Mouse (Mus musculus) granulocyte monocyte progenitor cell, adult 5-6 weeks (primary cell): ENCODE data around the gene Doxl2. TPM values are rescaled to one million over a fixed set of nuclear protein-coding genes. Genes with fewer than 3 reads are reported as not detected.
"Not testable (repeated sequence)": the region's sequence is repeated elsewhere in the genome, so short reads cannot be mapped to it uniquely, and the experiment has no call there.

Source experiments
- ATAC-seq: replicated peaks from 2 replicates; pipeline ENCODE4 v1.8.0; 2016; ENCODE audit warnings: mild to moderate bottlenecking, moderate TSS enrichment, inconsistent platforms; ENCODE audit not compliant: poor library complexity, severe bottlenecking
- total RNA-seq, 2 experiments: library from RNA; stranded (forward) in 1 of 2; stranded (reverse) in 1 of 2; fragments of 200-712, 200-1000 nt in 1 of 2; fragments of >200 nt in 1 of 2; fragmentation: Nextera tagmentation in 1 of 2; gene quantifications; 2 replicates each; pipeline ENCODE4 v1.2.3; 2014 to 2017

Doxl2 gene
- not detected in 2 replicates for total RNA-seq (2014; fragmentation: Nextera tagmentation)
- total RNA-seq (2017) = not detected in 2 replicates

DNA sequence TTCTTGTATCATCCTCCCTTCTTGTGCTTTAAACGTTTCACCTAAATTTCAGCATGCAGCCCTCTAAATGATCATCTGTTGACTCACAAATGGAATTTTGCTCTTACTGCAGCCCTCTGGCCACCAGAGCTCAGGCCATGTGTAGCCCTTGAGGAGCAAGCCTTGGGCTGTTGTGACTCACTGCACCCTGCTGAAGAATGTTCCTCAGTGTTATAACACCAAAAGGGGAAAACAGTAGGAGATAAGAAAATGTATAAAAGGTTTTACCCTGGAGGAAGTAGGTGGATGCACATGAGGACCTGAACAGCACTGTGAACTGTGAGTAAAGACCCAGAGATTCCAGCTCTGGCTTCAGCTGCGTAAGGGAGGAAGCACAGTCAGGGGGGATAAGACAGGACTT lies at the start of gene Doxl2:
TSS of gene Doxl2 (plus strand) at position 301 of the 400 bp plus-strand sequence.
- ATAC-seq = no peak

GRCm38 (mm10) chr6:48929595-48929994 lies 45.2 kb upstream of the Doxl2 start, which contains the start of gene 1600015I10Rik:
1600015I10Rik (plus strand) TSS chr6:48929895.
- ATAC-seq = no peak

DNA sequence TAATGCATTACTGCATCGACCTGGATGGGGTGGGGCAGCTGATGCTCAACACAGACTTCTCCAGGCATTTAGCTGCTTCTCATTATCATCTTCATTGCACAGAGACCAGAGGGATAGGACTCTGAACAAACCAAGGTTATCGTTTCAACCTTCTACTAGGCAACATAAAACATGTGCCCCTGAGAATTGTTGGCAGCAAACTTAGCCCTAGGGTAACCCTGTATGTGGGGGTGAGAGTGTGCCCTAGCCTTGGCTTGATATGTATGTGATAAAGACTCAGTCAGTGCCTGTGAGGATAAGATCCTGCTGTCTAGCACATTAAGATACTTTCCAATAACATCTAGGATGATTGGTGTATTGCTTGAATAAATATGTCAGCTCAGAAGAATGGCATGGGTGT lies 25.2 kb upstream of the Doxl2 start:
- no peak for ATAC-seq

DNA sequence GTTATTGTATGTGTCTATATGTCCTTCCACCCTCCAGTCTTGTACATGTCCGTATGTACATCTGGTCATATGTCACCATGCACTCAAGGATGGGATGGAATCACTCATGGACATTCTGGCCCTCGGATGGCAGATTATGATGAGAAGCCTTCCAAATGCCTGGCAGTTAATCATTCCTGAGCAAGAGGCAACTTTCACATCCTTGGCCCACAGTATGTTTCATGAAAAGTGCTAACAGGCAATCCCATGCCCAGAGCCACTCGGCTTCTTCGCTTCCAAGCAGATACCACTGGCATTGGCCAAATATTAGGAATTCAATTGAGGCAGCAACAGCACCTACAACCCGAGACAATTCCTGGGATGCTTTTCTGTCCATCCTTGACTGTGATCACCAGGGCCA lies 24.1 kb upstream of the Doxl2 start:
- ATAC-seq = no peak

GRCm38 (mm10) chr6:48951630-48952029 lies 23.1 kb upstream of the Doxl2 start:
- ATAC-seq = peak; percentile 81

GRCm38 (mm10) chr6:48953220-48953619 lies 21.5 kb upstream of the Doxl2 start:
- no peak for ATAC-seq

DNA sequence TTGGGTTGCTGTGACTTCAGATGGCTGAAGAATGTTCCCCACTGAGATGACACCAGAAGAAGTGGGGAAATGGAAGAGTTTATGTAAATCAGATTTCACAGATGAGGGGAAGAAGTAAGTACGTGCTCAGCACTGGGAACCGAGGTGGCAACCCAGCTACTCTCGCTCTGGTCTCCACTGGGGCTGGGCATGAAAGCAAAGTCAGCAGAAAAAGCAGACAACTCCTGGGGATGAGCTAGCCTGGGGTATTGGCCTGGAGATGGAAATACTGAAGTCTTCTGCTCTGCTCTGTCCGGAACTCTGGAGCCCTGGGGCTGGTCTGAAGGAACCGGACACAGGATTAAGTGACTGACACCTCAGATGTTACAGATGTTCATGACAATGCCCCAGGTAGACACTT lies 20.6 kb upstream of the Doxl2 start:
- no peak for ATAC-seq

- ATAC-seq = peak; percentile 18; the same call in 1 of the 2 replicates
Measured at GRCm38 (mm10) chr6:48954946-48955345, 19.8 kb upstream of the Doxl2 start.

DNA sequence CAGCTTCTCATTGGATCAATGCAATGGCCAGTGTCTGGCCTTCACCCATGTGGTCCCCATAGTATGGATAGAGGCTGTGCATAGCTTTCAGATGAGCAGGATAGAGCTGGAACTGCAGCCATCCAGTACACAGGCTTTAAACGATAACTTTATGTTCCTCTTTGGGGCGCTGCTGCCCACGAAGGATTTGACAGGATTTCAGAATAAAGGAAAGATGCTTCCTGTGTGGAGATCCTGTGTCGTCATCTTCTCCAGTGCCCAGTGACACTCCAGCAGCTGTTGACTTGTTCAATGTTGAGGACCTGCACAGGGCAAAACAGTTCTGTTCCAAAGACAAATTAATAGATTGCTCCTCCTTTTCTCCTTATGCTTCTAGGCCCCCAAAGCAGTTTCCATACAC lies 18.0 kb upstream of the Doxl2 start:
- ATAC-seq = peak; percentile 68

DNA sequence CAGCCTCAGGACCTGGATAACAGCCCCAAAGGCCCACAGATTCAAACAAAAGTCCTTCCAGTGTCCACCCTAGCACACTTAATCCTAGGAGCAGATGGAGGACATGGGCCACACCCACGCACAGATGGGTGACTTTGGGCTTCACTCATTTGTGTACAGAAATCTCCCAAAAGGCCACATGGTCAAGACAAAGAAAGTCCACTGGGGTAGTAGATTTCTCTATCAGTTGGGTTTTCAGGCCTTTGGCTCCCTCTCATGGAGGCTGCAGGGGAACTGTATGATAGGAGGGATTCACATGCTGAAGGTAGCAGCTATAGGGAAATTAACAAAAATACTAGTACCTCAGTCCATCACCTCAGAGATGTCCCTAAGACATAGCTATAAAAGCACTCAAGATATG lies 16.7 kb upstream of the Doxl2 start:
- no peak for ATAC-seq

GRCm38 (mm10) chr6:48959151-48959550 lies 15.6 kb upstream of the Doxl2 start:
- not testable (repeated sequence) for ATAC-seq

- ATAC-seq = not testable (repeated sequence)
Measured at GRCm38 (mm10) chr6:48966696-48967095, 8.1 kb upstream of the Doxl2 start.

DNA sequence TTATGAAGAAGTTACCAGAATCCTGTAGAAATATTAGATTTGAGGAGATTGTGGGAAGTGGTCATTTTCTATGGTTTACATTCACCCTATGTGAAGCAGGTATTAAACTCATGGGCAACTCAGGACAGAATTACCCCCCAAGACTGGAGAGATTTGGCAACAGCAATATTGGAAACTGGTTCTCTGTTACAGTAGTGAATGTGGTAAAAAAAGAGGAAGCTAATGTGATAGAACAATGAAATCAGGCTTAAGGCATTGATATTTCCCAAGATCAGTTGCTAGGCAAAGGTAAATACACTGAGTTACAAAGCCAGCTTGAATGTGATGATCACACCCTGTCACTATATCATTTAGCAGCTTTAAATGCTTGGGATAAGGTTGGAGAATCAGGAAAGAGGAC lies 6.9 kb upstream of the Doxl2 start:
- peak; percentile 98 for ATAC-seq

DNA sequence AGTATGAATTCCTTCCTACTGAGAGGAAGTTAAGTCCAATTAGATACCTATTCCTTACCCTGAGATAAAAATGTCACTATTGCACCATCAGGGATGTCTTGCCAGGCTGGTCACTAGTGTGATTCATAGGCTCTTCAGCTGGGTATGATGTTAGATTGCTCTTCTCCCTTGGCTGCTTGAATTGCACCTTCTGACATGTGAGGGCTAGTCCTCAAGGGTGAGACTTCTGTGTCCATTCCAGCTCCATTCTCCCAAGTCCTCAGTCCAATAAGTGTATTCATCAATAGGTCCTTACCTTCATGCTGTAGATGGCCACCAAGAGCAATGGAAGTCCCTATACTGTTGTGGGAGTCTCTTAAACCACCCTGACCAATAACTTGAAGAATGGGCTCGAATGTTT lies 4.9 kb downstream of the Doxl2 start:
- ATAC-seq = no peak

DNA sequence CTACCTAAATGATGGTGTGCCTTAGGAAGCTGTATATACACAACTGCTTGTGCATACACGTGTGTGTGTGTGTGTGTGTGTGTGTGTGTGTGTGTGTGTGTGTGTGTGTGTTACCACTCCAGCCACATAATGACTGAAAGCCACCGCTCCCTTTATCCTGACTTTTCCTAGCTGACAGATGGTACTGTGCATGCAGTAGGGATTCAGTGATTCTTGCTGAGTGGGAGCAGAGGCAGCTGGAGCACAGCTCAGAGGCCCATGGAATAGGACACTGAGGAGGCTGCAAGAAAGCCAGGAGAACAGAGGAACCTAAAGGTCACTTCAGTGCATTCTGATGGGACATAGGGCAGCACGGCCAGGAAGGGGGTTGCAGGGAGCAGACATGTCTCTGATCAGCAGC lies 7.5 kb downstream of the Doxl2 start:
- ATAC-seq = no peak

DNA sequence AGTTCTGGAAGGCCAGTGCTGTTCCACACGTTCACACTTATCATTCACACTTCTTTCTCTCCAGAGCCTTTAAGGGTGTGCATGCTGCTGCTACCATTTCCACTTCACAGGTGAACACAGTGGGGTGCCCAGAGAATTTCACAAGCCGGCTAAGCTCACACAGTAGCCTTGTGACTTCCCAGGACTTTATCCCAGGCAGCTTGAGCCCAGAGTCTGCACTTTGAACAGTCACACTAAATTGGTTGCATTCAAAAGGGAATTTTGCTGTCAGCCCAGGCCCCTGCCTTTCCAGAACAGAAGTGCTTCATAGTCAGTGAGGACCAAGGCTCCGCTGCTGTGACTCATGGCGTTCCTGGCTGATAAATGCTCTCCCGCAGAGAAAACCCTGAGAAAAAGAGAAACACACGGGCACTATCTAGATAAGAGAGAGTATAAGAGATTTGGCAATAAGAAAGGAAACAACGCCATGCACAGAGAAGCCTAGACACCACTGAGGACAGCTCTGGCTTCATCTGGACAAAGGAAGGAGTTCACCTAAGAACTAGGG lies 11.8 kb downstream of the Doxl2 start, which contains the start of gene Svs1:
TSS of gene Svs1 (plus strand) at position 418 of the 547 bp plus-strand sequence.
- ATAC-seq = no peak

- no peak for ATAC-seq
Measured at GRCm38 (mm10) chr6:48989971-48990370, 15.2 kb downstream of the Doxl2 start.

- no peak for ATAC-seq
Measured at GRCm38 (mm10) chr6:48991991-48992390, 17.2 kb downstream of the Doxl2 start.

DNA sequence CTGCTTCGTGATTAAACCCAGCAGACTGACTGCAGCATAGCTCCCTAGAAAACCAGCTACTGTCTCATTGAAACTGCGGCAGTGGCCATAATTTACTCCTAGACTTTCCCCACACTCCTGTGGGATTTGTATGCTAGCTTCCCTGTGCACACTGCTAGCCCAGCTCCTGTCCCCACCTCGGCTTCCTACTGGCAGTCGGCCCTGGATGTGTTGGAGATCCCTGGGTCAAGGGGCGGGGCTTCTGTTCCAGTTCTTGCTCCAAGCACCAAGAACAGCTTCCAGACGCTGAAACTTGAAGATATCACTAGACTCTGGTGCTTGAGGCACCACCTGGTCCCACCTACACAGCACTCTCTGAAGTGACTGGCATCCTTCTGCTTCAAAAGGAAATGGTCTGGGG lies 23.4 kb downstream of the Doxl2 start:
- ATAC-seq = no peak

DNA sequence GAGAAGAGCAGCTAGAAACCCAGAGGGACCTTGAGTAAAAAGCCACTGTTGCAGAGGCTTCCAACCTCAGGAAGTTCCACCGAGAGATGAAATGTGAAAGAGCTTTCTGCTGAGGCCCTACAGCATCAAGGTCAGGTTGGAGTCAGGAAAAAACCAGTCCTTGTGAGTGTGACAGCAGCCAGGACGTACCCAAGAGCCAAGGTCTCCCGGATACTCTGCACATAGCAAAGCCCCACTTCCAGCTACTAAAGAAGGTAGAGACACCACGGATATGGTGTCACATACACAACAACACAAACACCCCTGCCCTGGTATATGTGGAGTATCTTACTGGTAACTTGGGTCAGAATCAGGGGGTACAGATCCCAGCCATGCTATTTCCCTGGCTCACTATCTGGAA lies 24.0 kb downstream of the Doxl2 start:
- no peak for ATAC-seq

- no peak for ATAC-seq
Measured at GRCm38 (mm10) chr6:49003381-49003780, 28.6 kb downstream of the Doxl2 start.

DNA sequence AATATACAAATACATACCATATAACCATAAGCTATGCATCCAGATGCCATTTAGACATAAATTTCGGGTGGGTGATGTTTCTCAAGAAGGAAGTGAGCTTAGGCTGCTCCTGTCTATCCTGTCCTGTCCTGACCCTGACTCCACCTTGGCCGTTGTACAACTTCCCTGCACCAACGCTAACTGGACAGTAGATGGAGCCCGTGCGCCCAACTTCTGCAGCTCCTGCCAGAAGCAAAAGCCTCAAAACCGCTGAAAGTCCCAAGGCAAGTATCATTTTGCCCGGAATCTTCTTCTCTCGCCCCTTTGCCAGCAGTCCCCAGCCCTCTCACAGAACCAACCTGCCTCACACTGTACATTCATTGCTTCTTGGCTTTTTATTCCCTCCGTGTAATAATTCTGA lies 33.2 kb downstream of the Doxl2 start:
- peak; percentile 97 for ATAC-seq
